Mouse (Mus musculus): ENCODE measurements at regions not wholly inside any gene's neighbourhood (a gene's known extent, or its start where the extent isn't known, plus 50 kb on each side); places are given as distances from the start of the nearest gene placed in this dataset.

DNA sequence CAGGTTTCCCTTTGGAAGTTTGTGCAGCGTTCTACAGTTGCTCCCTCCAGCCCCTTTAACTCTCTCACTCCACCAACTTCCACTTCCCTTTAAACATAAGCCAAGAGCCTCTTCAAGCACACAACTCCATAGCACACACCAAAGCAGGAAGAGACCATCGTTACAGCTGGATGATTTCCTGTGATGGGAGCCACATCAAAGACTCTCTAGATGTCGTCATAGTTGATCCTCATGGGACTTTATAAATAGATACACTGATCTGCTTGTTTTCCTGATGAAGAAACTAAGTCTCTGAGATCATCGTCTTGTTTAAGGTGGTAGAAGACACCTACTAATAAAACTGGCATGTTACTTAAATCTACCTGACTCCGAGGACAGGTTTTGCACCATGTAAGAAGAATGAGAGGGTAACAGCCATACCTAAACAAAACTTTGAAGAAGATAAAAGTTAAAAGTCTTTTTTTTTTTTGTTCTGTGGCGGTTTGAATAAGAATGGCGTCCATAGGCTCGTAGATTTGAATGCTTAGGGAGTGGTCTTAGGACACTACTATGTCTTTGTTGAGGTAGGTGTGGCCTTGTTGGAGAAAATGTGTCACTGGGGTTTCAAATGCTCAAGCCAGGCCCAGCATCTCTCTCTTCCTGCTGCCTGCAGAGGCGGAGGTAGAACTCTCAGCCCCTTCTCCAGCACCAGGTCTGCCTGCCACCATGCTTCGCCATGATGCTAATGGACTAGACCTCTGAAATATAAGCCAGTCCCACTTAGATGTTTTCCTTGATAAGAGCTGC is 97.8 kb upstream of the Cnot2 start:
- 90% methylated on average over 10 of the region's 10 CpGs for WGBS
- no peak for ATAC-seq (replicated peaks)
- Histone ChIP-seq H3K36me3 (replicated peaks) (no peaks in the 10 kb centered on the region), H3K4me3 (no peak overlapping the region), H3K4me2 (no peak overlapping the region), H3K27ac (no peak overlapping the region), H3K27me3 (replicated peaks) (no peaks in the 10 kb centered on the region), H3K9me3 (no peaks in the 10 kb centered on the region), H3K9ac (no peak overlapping the region), H3K4me1 (no peaks in the 10 kb centered on the region)

DNA sequence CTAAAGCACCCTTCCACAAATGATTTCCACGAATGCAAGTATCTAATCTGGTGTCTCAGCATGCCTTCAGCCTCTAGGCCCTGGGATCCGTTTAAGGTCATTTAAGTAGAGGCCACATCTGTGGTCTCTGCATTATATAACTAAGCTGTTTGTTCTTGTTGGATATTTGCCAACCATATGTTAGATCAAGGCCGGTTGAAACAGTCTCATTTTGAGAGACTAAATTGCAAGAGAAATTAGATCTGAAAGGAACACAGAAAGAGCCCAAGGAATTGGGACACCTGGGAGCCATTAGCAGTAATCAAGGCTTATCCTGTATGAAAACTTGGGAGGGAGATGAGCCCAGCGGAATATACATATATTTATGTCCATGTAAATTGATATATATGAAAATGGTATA is 96.6 kb upstream of the Cnot2 start:
- WGBS, result 44% methylated on average over 4 of the region's 4 CpGs
- H3K4me2 ChIP-seq, result no peak overlapping the region
- H3K9ac ChIP-seq, result no peak overlapping the region
- H3K36me3 ChIP-seq (replicated peaks), result no peaks in the 10 kb centered on the region
- no peaks in the 10 kb centered on the region for H3K9me3 ChIP-seq
- H3K4me1 ChIP-seq, result no peaks in the 10 kb centered on the region
- no peak overlapping the region for H3K27ac ChIP-seq
- no peaks in the 10 kb centered on the region for H3K27me3 ChIP-seq (replicated peaks)
- no peak for ATAC-seq (replicated peaks)
- H3K4me3 ChIP-seq, result no peak overlapping the region

- Histone ChIP-seq H3K27me3 (replicated peaks) (no peaks in the 10 kb centered on the region), H3K9me3 (no peaks in the 10 kb centered on the region), H3K4me3 (no peak overlapping the region), H3K27ac (no peak overlapping the region), H3K4me2 (no peak overlapping the region), H3K9ac (no peak overlapping the region), H3K36me3 (replicated peaks) (no peaks in the 10 kb centered on the region), H3K4me1 (no peaks in the 10 kb centered on the region)
- WGBS, result 76% methylated on average over 7 of the region's 7 CpGs
- no peak for ATAC-seq (replicated peaks)
These were observed 93.9 kb upstream of the Cnot2 start for GRCm38 (mm10) chr10:116675171-116675570.

DNA sequence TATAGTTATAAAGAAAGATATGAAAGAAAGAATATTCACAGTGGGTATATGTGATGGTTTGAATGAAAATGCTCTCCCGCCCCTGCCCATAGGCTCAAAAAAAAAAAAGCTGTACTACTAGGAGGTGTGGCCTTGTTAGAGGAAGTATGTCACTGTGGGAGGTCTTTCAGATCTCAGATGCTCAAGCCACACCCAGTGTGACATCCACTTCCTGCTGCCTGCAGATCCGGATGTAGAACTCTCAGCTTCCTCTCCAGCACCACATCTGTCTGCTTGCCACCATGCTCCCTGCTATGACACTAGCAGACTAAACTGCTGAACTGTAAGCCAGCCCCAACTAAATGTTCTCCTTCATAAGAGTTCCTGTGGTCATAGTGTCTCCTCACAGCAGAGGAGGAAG is 93.0 kb upstream of the Cnot2 start:
- 83% methylated on average over 2 of the region's 2 CpGs for WGBS
- ATAC-seq (replicated peaks), result no peak
- H3K4me1 ChIP-seq, result no peaks in the 10 kb centered on the region
- no peak overlapping the region for H3K27ac ChIP-seq
- no peak overlapping the region for H3K4me2 ChIP-seq
- no peaks in the 10 kb centered on the region for H3K36me3 ChIP-seq (replicated peaks)
- no peaks in the 10 kb centered on the region for H3K9me3 ChIP-seq
- no peaks in the 10 kb centered on the region for H3K27me3 ChIP-seq (replicated peaks)
- no peak overlapping the region for H3K9ac ChIP-seq
- H3K4me3 ChIP-seq, result no peak overlapping the region

- WGBS, result 97% methylated on average over 6 of the region's 6 CpGs
- H3K9me3 ChIP-seq, result no peaks in the 10 kb centered on the region
- H3K27ac ChIP-seq, result no peak overlapping the region
- peaks cover 10% of the 10 kb centered on the region; the same call in 1 of the 2 replicates for H3K4me1 ChIP-seq
- H3K4me2 ChIP-seq, result no peak overlapping the region
- H3K27me3 ChIP-seq (replicated peaks), result no peaks in the 10 kb centered on the region
- H3K4me3 ChIP-seq, result no peak overlapping the region
- no peak overlapping the region for H3K9ac ChIP-seq
- ATAC-seq (replicated peaks), result no peak
- no peaks in the 10 kb centered on the region for H3K36me3 ChIP-seq (replicated peaks)
These were observed 77.1 kb upstream of the Cnot2 start for GRCm38 (mm10) chr10:116658162-116658962.

- 59% methylated on average over 7 of the region's 7 CpGs for WGBS
- Histone ChIP-seq H3K27me3 (replicated peaks) (no peaks in the 10 kb centered on the region), H3K9me3 (no peaks in the 10 kb centered on the region), H3K4me3 (no peak overlapping the region), H3K36me3 (replicated peaks) (no peaks in the 10 kb centered on the region), H3K4me2 (no peak overlapping the region), H3K27ac (no peak overlapping the region), H3K4me1 (peaks cover 10% of the 10 kb centered on the region; the same call in 1 of the 2 replicates), H3K9ac (no peak overlapping the region)
- ATAC-seq (replicated peaks), result no peak
These were observed 74.6 kb upstream of the Cnot2 start for GRCm38 (mm10) chr10:116655891-116656290.

DNA sequence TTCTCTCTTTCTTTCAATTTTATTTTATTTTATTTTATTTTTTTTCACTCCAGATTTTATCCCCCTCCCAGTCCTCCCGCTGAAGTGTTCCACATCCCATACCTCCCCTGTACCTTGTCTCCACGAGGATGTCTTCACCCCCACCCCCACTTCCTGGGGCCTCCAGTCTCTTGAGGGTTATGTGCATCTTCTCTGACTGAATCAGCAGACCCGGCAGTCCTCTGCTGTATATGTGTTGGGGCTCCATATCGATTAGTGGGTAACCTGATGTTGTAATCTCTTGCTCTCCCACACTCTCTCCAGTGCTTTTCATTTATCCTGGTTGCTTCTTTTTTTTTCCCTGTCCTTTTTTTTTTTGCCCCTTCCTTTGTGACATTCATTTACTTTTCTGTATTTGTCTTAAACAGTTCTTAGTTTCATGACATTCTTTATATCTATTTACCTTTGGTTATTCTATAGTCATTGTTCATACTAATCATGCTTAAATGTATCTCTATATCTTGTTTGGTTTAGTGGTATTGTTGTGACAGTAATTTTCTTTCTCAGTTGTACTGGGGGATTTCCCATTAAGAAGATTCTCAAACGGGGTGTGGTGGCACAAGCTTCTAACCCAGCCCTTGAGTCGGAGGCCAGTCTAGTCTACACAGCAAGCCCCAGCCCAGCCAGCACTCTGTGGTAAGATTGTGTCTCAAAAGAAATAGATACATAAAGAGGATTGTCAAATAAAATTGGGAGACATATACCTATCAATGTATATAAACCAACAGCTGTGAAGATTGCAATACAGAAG is 73.9 kb upstream of the Cnot2 start:
- Histone ChIP-seq H3K9ac (no peak overlapping the region), H3K36me3 (replicated peaks) (no peaks in the 10 kb centered on the region), H3K27me3 (replicated peaks) (no peaks in the 10 kb centered on the region), H3K4me2 (no peak overlapping the region), H3K27ac (no peak overlapping the region), H3K4me1 (peaks cover 10% of the 10 kb centered on the region; the same call in 1 of the 2 replicates), H3K4me3 (no peak overlapping the region), H3K9me3 (no peaks in the 10 kb centered on the region)
- ATAC-seq (replicated peaks), result no peak
- 74% methylated on average over 6 of the region's 6 CpGs for WGBS

DNA sequence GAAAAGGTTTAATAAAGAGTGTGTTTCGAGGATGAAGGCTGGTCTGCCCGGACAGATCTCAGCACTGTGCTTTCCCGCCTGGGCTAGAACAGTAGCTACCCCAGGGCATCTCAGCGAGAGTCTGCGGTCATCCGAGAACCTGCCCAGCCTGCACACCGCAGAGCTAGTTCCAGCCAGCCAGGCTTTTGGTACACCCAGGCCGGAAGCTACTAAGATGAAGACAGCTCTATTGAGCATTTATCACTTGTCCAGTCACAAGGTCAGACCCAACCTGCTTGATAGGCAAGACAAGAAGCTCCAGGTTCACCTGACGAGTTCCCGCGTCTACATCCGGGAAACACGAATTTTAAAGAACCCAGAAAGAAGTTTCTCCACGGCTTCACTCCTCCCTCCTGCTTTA is 72.8 kb upstream of the Cnot2 start:
- peaks cover 10% of the 10 kb centered on the region; the same call in 1 of the 2 replicates for H3K4me1 ChIP-seq
- H3K4me3 ChIP-seq, result no peak overlapping the region
- 94% methylated on average over 14 of the region's 14 CpGs for WGBS
- H3K9me3 ChIP-seq, result no peaks in the 10 kb centered on the region
- no peak overlapping the region for H3K9ac ChIP-seq
- H3K27ac ChIP-seq, result no peak overlapping the region
- no peaks in the 10 kb centered on the region for H3K27me3 ChIP-seq (replicated peaks)
- H3K36me3 ChIP-seq (replicated peaks), result no peaks in the 10 kb centered on the region
- H3K4me2 ChIP-seq, result no peak overlapping the region
- no peak for ATAC-seq (replicated peaks)

GRCm38 (mm10) chr10:116653511-116653945 is 72.2 kb upstream of the Cnot2 start:
- Histone ChIP-seq H3K4me1 (peaks cover 10% of the 10 kb centered on the region; the same call in 1 of the 2 replicates), H3K36me3 (replicated peaks) (no peaks in the 10 kb centered on the region), H3K9ac (no peak overlapping the region), H3K4me2 (no peak overlapping the region; the same call in 1 of the 2 replicates), H3K9me3 (no peaks in the 10 kb centered on the region), H3K27ac (peak overlapping the region; percentile 16; the same call in 1 of the 2 replicates), H3K27me3 (replicated peaks) (no peaks in the 10 kb centered on the region), H3K4me3 (no peak overlapping the region)
- 71% methylated on average over 12 of the region's 12 CpGs for WGBS
- ATAC-seq (replicated peaks), result no peak

GRCm38 (mm10) chr10:116649287-116649686 is 68.0 kb upstream of the Cnot2 start:
- Histone ChIP-seq H3K27me3 (replicated peaks) (no peaks in the 10 kb centered on the region), H3K27ac (no peak overlapping the region), H3K9me3 (no peaks in the 10 kb centered on the region), H3K4me3 (no peak overlapping the region), H3K36me3 (replicated peaks) (no peaks in the 10 kb centered on the region), H3K4me2 (no peak overlapping the region), H3K9ac (no peak overlapping the region), H3K4me1 (no peaks in the 10 kb centered on the region)
- 96% methylated on average over 3 of the region's 3 CpGs for WGBS
- no peak for ATAC-seq (replicated peaks)

GRCm38 (mm10) chr10:116646035-116646434 is 64.7 kb upstream of the Cnot2 start:
- WGBS, result 60% methylated on average over 7 of the region's 7 CpGs
- ATAC-seq (replicated peaks), result no peak
- no peaks in the 10 kb centered on the region for H3K4me1 ChIP-seq
- no peaks in the 10 kb centered on the region for H3K27me3 ChIP-seq (replicated peaks)
- no peak overlapping the region for H3K4me2 ChIP-seq
- no peaks in the 10 kb centered on the region for H3K36me3 ChIP-seq (replicated peaks)
- no peak overlapping the region for H3K4me3 ChIP-seq
- no peak overlapping the region for H3K27ac ChIP-seq
- no peak overlapping the region for H3K9ac ChIP-seq
- no peaks in the 10 kb centered on the region for H3K9me3 ChIP-seq

- no peaks in the 10 kb centered on the region for H3K9me3 ChIP-seq
- H3K4me2 ChIP-seq, result no peak overlapping the region
- H3K4me3 ChIP-seq, result no peak overlapping the region
- H3K27ac ChIP-seq, result no peak overlapping the region
- ATAC-seq (replicated peaks), result no peak
- H3K36me3 ChIP-seq (replicated peaks), result no peaks in the 10 kb centered on the region
- WGBS, result 40% methylated on average over 7 of the region's 7 CpGs
- no peaks in the 10 kb centered on the region for H3K27me3 ChIP-seq (replicated peaks)
- H3K4me1 ChIP-seq, result no peaks in the 10 kb centered on the region
- H3K9ac ChIP-seq, result no peak overlapping the region
These were observed 64.3 kb upstream of the Cnot2 start for GRCm38 (mm10) chr10:116645631-116646030.
